Mouse (Mus musculus) frontal cortex, postnatal 36 days (tissue): ENCODE measurements at regions not wholly inside any gene's neighbourhood (a gene's known extent, or its start where the extent isn't known, plus 50 kb on each side); places are given as distances from the start of the nearest gene placed in this dataset.

Experiments
- DNase-seq, 2 experiments: peaks; one replicate each; pipeline ENCODE4 v3.0.0; 2022; ENCODE audit warnings: low spot score in 2 of 2

DNA sequence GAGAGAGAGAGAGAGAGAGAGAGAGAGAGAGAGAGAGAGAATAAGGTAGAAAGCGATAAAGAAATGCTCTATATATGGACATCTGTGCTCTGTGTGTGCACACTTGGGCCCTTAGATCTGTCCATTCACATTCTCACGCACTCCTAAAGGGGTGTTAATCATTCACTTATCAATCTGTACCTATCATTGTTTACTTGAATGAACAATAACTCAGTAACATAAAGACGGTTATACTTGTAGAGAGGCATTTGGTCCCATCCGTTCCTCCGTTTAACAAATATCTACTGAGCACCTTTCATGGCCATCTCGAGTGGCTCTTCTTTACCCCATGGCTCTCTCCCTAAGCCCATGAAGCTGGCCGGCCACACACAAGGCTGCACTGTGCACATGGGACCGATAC lies 114.3 kb upstream of the Cpm start:
- no peak for DNase-seq

DNA sequence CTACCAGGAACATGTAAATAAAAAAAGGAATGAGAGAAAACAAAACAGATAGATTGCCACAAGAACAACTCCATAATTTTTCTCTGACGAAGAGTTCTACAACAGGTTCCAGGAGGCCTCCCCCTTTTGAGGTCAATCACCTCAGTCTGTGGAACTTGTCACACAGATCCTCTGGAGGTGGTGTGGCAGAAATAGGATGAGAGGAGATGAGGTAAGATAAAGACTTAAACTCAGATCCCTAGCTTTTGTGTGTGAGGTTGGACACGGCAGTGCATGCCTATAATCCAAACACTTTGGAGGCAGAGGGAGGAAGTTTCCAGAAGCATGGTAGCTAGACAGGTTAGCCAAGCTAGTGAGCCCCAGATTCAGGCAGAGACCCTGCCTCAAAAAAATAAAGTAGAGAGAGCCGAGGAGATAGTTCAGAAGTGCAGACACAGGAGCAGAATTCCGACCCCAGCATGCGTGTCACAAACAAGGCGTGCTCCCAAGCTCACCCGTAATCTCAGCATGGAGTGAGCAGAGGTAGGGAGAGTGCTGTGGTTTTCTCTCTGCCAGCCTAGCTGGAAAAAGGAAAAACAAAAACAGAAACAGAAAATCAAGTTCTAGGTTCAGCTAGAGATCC lies 115.3 kb upstream of the Cpm start:
- DNase-seq = no peak

GRCm38 (mm10) chr10:117512424-117513257 lies 116.7 kb upstream of the Cpm start:
- no peak for DNase-seq

GRCm38 (mm10) chr10:117511483-117512406 lies 117.6 kb upstream of the Cpm start:
- DNase-seq = no peak

GRCm38 (mm10) chr10:117510529-117511482 lies 118.5 kb upstream of the Cpm start:
- no peak for DNase-seq

DNA sequence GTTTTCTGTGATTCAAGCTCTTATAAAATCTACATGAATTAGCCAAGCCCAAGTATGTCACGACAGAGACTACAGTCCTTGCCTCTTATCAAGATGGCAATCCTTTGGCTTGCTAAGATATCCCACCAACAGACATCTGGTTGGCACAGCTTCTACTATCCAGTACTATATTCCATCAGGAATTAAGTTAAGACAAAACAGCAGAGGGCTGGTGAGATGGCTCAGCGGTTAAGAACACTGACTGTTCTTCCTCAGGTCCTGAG lies 119.1 kb upstream of the Cpm start:
- no peak for DNase-seq

- no peak for DNase-seq
Observed at GRCm38 (mm10) chr10:117509431-117510223, 119.7 kb upstream of the Cpm start.

GRCm38 (mm10) chr10:117506252-117506992 lies 122.9 kb upstream of the Cpm start:
- DNase-seq = no peak

DNA sequence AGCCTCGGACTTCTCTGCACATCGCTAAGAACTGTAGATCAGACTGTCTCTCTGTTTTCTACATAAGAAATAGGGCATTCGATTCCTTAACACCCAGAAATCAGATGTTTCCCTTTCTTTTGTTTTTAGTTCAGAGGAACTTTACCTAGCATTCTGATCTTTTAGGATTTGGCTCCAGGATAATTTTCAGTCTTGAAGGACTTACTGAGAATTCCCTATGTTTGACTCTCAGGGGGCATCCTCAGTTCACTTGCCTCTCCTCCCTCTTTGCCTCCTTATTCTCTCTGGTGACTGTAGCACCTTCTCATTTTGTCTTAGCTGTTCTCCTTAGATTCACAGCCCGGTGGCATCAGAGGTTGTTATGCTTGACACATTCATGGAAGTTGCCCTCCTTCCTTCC lies 123.8 kb upstream of the Cpm start:
- no peak for DNase-seq

GRCm38 (mm10) chr10:117505057-117505456 lies 124.2 kb upstream of the Cpm start:
- DNase-seq = no peak

DNA sequence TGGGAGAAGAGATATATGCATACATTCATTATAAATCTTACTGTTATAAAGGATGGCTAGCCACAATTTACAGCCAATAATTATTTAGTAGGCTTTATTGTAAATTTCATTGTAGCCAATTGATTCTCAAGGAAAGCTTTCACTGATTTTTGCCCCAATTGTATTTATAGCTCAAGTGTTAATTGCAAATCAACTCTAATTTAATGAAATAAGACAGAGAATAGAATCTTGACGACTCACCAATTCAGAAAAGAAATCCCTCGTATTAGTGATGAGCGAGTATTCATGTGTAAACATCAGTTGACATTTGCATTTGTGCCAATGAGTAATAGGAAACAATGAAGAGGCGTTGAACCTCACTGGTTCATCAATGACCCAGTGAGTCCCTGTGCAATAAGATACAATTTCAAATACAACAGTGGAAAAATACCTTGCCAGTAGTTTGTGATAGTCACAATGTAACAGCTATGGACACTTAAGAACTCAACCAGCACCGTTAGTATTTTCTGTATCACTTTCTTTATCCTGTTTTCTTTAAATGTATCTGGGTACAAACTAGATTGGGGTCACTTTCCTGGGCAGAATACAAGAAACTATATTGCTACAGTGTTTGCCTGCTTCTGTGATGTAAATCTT lies 124.6 kb upstream of the Cpsf6 start:
- no peak for DNase-seq

DNA sequence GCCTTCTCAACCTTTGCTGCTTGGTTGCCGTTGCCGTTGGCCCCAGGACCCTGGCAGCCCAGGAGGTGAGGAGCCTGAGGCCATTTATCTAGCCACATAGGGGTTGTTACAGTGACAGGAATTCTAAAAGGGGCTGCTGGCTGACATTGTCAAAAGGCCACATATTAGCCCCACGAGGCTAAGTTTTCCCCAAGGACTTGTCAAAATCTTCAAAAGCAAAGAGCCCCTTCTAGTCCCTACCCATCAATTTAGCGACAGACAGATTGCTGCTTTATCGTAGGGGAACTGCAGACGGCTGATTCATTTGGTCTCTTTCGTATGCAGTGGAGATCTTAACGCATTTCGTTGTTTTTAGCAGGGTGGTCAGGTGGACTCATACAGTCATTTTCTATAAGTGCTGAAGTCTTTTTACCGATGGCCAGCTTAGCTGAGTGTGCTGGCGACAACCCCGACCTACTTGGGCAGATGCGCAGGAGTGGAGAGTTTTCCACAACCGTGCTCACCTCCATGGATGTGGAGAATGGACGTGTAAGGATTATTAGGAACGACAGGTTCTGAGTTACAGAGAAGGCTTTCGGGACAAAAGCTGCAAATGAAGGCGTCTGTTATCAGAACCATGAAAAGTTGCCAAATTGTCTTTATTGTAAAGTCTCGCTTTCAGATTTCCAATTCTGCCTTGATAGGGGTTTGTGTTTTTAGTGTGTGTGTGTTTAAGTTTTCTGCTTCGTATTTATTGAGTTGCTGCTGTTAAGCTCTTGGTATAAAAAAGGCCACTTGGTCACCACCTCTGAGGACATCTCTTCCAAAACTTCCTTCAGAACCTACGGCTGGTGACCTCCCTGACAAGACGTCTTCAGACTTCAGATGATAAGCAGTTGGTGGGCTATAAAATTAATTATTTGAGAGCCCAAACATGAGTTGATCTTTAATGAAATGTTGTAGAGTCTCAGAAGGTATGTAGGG lies 123.7 kb upstream of the Cpsf6 start:
- no peak for DNase-seq

GRCm38 (mm10) chr10:117502731-117503130 lies 122.9 kb upstream of the Cpsf6 start:
- no peak for DNase-seq

DNA sequence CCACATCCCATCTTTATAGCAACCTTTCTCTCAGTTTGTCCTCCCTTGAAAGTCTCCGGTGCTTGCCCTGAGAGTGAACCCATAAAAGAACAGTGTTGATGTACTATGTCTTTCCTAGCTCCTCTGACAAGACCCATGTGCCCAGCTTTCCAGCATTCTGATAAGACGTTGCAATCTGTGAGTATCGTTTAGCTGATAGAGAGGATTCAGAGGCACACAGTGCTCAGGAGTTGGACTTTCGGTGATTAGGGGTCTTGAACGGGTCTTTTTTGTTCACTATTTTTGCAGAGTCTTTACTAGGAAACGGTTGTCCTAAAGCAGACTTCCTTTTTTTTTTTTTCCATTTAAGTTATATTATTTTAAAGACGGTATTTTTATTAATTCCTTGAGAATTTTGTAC lies 122.3 kb upstream of the Cpsf6 start:
- no peak for DNase-seq

GRCm38 (mm10) chr10:117501426-117501825 lies 121.6 kb upstream of the Cpsf6 start:
- DNase-seq = no peak

DNA sequence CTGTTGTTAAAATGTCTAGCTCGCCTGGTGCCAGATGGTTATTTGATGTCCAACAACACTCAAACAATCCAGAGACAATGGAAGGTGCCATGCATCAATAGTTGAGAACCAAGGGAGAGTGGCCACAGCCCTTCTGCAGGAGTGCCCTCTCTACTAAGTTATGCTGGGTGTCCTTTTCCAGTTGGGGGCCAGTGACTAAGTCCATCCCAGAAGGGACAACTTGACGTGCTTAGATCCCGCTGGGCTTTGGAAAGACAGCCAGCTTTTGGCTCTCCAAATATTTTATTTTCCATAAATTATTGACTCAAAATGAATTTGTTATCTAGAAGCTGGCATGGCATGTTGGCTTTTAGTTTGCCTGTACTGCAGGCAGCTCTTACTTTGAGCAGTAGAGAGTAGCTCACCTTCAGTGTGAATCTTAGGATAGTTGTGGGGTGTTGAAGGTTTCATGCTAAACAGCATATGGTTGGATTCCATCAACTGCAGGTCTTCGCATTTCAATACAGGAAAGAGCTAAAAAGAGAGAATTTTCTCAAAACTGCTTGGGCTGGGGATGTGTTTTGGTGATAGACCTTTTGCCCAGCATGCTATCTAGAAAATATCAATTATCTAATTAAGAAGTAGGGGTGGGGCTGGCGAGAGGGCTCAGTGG lies 120.8 kb upstream of the Cpsf6 start:
- DNase-seq = no peak

GRCm38 (mm10) chr10:117499864-117500453 lies 120.1 kb upstream of the Cpsf6 start:
- no peak for DNase-seq
